Mouse (Mus musculus): Measurements from ENCODE around the gene Grin2d. TPM values are rescaled to one million over a fixed set of nuclear protein-coding genes. Genes with fewer than 3 reads are reported as not detected.
A peak's percentile ranks its signal among the peaks of the same experiment; 100 is the strongest.

Gene Grin2d
- polyA plus RNA-seq, 1 experiment from 2014 or later, result 0.13 TPM

DNA sequence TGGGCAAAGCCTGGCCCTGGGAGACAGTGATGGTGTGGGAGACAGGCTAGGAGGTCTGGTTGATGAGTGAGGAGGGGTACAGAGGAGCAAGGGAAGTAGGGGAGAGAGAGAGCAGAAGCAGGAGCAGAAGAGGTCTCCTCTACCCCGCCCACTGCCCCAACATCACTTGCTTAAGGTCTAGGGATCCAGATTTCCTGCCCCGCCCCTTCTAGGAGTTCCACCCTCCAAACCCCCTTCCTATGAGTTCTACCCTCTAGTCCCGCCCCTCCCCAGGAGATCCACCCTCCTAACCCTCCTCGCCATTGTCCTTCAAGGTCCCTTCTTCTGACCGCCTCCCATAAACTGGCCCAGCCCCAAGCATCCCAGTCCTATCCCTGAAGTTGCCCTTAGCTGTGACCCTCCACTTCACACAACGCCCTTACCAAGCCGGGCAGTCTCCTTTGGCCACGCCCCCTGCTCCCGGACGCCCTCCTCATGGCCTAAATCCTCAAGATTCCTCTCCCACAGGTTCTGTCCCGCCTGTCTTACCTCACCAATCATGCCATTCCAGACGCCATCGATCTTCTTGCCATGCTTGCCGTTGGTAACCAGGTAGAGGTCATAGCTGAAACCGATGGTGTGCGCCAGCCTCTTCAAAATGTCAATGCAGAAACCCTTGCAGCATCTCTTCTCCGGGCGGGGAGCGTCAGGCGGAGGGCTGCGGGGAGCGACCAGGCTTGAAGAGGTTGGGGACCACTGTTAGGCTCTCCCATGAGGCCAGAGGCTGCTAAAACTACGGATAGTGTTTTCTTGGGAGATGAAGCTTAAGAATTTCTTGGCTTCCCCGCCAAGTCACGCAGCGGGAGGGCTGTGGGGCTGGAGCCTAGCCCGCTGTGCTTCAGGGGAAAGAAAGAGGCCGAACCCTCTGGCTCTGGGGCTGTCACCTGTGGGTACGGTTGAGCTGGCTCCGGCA, 21.0 kb downstream of the Grin2d start:
- no peak for DNase-seq (ENCODE audit: low spot score)

DNA sequence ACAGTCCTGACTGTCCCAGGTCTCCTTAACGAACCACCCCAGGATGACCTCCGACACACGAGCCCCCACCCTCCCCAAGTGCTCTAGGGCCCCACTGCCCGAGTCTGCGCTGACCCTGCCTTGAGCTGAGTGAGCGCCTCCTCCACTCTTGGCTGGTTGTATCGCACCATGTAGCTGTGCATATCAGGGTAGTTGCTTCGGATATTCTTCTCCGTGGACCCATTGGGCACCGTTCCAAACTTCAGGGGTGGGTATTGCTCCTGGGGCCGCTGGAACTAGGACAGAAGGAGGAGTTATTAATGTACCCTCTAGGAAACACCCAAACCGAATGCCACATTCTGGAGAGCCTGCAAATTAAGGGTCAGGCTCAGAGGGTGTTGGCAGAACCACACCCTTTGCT, 25.1 kb downstream of the Grin2d start:
- no peak for DNase-seq (ENCODE audit: low spot score)

- no peak for DNase-seq (ENCODE audit: low spot score)
Measured at GRCm38 (mm10) chr7:45850661-45851060, 27.5 kb downstream of the Grin2d start.

GRCm38 (mm10) chr7:45848447-45849027, 29.6 kb downstream of the Grin2d start:
- DNase-seq (ENCODE audit: low spot score), result no peak

DNA sequence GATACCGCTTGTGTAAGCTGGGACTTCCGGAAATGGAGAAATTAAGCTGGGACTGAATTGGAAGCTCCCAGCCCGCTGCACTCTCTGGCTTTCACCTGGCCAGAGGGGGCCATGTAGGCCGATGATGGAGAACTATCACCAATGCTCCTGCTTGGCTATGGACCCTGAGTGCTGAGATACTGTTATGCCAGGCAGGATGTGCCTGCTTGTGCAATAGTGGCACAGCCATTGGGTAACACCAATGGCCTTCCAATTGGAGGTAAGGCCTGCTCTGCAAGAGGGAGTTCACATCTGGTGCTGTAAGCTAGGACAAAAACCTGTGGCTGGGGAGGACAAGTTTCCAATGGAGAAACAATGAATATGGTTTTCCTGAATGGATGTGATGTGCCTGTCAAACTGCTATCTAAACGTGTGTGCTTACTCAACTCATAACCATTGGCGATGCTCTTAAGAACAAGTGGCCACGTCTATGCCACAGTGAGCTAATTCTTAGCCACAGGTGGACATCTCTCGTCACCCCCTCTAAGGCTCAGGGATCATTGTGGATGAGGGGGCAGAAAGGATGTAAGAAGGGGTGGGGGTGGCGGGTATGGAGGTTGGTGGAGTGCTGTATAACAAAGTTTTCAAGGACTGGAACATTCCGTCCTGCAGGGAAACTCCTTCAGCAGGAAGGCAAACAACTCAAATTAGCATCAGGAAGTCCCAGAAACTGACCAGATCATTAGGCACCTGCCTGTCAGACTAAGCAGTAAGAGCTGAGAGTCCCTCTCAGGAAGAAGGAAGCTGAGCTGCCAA, 35.0 kb downstream of the Grin2d start:
- DNase-seq (ENCODE audit: low spot score), result no peak

DNA sequence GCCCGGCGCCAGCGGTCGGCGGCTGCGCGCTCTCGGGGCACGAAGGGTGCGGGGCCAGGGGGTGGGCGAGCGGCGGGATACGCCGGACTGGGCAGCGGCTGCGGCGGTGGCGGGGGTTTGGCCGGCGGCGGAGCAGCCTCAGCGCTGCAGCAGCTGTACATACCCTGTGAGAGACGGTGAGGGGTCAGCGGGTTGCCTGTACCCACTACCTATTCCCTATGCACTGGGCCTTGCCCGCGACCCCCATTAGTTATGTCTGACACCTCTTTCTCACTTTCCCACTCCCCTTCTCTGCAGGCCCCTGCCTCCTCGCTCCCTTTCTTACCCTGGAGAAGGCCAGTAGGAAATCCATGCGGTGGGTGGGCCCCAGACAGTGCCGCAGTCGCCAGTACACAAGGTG, 44.3 kb downstream of the Grin2d start:
- DNase-seq (ENCODE audit: low spot score), result no peak

DNA sequence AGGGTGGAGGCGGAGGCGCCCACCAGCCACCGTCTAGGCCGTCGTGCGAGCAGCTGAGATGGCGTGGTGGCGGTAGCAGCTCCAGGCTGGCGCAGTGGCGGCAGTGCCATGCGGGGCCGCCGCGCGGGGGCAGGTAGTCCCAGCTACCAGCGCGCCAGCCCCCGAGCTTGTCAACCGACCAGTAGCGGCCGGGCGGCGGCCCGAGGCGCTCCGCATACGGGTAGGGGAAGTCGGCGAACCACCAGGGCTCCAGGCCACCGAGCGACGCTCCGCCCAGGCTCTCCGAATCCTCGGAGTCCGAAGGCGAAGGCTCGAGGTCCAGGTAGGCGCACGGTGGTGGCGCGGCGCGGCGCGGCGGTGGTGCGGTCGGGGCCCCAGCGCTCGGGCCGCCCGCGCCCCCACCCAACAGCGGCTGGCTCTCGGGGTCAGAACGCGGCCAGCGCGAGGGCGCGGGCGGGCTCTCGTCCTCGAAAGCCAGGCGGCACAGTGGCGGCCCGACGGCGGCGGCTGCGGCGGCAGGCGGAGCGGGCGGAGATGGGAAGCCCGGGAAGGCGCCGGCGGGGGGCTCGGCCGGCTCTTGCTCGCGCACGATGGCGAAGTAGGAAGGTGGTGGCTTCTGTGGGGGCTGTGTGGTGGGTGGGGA, 44.9 kb downstream of the Grin2d start:
- DNase-seq (ENCODE audit: low spot score), result no peak

DNA sequence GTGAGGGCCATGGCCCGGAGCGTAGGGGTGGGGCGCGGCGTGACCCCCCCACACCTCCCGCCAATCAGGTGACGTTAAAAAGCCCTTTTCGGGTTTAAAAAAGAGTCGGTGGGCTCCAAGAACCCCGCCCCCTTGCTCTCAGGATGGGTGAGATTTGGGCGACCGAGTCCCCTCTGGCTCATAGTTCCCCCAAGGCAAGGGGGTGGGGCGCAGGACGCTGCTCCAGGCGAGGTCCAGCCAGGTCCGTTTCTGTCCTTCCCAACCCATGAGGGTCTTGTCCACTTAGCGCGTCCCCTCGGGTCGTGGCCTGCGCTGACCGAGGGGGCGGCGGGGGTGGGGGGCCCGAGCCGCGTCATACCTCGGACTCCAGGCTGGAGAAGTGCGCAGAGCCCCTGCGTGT, 45.8 kb downstream of the Grin2d start:
- no peak for DNase-seq (ENCODE audit: low spot score)

DNA sequence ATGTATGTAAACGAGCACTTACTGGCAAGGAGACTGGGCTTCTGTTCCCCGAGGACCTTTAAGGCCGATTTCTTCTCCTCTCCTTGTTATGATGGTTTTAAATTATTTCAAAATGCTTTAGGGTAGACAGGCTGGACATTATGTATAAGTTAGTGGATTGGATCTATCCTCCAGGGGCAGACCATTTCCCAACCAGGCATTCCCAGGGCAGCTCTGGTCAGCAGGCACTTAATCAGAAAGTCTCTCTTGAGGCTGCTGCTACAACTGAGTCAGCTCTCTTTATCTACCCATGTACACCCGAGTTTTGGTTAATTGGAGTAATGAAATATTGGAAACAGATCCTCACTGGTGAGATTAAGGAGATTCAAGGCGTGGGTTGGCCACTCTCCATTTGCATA, 47.1 kb downstream of the Grin2d start:
- DNase-seq (ENCODE audit: low spot score), result no peak

DNA sequence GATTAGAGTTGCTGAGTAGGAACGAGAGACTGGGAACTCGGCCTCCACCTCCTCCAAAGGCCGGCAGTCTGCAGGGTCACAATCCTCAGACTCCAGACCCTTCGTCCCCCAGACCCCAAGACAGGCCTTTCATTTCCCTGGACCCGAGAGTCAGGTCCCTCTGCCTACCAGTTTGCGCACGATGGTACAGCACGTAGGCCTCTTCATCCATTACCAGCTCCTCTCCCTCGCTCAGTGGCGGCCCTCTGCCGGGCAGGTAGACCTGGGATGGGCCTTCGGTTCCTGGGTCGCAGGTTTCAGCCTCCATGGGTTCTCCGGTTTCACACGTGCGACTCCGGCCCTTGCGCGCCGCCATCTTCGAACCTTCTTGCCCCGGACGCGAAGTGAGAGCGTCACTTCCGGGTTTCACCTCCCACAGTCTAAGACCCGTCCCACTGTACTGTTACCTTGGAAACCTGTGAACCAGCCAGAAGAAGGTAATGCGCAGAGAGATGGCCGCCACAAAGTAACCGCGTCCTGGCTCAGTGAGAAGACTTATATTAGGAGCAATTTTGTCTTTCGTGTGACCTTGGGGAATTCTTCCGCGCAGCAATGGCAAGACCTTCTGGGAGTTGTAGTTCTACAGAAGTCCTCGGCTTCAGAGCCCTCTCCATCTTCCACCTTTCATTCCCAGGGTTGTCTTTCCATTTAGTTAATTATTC, 47.6 kb downstream of the Grin2d start, which contains the start of gene Grwd1:
Gene Grwd1, minus strand, starts transcription at position 518 of the 701 bp plus-strand sequence.
- peak; percentile 86 for DNase-seq (ENCODE audit: low spot score)

DNA sequence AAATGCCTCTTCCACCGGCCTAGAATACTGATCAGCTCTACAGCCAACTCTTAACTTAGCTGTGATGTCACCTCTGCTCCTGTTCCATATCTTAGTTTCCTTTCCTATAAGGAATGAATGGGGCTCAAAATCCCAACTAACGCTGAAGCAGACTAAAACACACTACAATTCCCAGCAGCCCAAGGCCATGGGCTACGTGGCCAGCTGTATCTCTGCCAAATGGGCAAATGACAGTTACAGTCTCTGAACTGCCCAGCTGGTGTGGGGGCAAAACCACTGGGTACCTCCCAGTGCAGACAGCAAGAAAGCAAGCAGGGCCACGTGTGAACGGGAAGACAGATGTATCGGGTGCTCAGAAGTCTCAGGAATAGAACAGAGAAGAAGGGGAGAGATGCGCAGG, 51.5 kb downstream of the Grin2d start:
- no peak for DNase-seq (ENCODE audit: low spot score)

DNA sequence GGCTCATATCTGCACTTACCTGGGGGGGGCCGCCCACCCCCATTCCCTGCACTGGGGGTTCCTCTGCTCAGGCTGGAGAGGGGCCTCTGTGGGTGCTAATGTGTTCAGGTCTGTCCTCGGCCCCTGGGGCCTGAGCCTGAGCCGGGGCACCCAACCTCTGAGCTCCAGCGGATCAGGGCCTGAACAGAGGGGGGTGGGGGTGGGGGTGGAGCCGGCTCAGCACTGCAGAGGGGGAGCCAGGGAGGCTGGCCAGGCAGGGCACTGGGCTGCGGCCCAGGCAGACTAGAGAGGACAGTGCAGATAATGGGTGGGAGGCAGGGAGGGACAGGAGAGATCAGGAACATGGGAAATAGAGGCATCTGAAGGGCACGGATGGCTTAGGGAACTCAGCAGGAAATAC, 53.6 kb downstream of the Grin2d start, which contains the start of gene Kcnj14:
Gene Kcnj14, minus strand, starts transcription at position 185 of the 400 bp plus-strand sequence.
- DNase-seq (ENCODE audit: low spot score), result no peak

GRCm38 (mm10) chr7:45820913-45821312, 57.3 kb downstream of the Grin2d start:
- DNase-seq (ENCODE audit: low spot score), result no peak

- no peak for DNase-seq (ENCODE audit: low spot score)
Measured at GRCm38 (mm10) chr7:45819843-45820242, 58.3 kb downstream of the Grin2d start.

GRCm38 (mm10) chr7:45815984-45816351, 62.2 kb downstream of the Grin2d start:
- DNase-seq (ENCODE audit: low spot score), result no peak

DNA sequence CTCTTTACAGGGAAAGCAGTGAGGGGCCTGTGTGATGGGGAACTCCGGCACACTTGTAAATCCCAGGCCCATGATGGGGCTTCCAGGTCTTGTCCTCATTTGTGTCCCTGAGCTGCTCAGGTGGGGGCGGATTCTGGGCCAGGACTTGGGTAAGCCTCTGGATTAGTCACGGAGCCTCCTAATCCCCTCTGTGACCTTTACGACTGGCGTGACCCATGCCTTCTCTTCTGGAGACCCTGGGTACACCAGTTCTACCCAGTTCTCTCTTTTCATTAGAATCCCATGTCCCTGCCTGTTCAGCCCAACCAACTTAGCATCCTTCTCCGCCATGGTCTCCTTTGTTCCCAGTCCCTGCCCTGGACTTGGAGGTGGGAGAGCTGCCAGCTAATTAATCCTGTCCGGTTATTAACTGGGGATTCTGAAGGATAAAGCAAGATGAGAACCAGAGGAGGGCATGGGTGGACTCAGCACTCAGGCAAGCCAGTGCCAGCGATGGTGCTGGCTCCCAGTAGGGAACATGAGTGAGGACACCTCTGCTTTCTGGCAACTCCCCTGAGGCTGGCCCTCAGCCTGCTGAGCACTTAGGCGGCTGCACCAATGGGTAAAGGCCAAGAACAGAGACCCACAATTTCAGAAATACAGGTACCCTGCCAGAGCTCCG, 62.7 kb downstream of the Grin2d start:
- DNase-seq (ENCODE audit: low spot score), result no peak

DNA sequence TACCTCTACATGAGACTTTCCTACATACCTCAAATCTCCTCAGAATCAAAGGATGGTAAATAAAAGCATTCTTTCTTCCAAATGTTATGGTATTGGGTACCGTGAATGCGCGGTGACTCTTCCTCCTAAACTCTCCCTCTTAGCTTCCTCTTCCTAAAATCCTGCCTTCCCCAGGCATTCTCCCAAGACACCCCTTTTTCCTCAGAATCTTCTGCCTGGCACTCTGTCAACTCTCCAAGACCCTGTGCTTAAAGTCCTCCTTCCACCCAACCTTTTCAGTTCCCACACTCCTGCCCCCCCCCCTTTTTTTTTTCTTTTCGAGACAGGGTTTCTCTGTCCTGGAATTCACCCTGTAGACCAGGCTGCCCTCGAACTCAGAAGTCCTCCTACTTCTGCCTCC, 63.3 kb downstream of the Grin2d start:
- DNase-seq (ENCODE audit: low spot score), result no peak

GRCm38 (mm10) chr7:45813787-45814779, 64.1 kb downstream of the Grin2d start, which contains the start of gene Cyth2:
Gene Cyth2, minus strand, starts transcription at chr7:45814581.
- peak; percentile 100 for DNase-seq (ENCODE audit: low spot score)

DNA sequence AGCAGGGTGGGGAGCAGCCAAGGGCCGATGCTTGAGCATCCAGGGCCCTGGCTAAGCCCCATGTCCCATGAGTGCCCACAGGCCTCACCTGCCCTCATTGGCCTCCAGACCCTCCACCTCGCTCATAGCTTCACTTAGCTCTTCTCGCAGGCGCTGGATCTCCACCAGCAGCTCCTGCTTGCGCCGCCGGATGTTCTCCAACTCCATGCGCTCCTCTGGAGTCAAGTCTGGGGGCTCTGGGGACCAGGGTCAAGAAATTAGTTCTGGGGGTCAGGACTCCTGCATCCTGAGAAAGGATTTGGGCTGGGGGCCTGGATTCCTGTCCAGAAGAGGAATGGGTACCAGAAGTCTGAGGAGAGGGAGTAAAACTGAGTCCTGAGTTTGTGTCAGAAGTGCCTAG, 65.3 kb downstream of the Grin2d start:
- DNase-seq (ENCODE audit: low spot score), result no peak

Measured in thymus, postnatal 0 days (tissue).